Mouse (Mus musculus) midbrain, embryonic 12.5 days (tissue): ENCODE measurements around the gene 9130019O22Rik. TPM values are rescaled to one million over a fixed set of nuclear protein-coding genes. Genes with fewer than 3 reads are reported as not detected.

Experiments used
- polyA plus RNA-seq: library from polyadenylated mRNA; unstranded; fragments of >200 nt; fragmentation: Nextera tagmentation; extraction: Ambion mirVana; gene quantifications from 2 replicates; pipeline ENCODE4 v1.2.1, GENCODE M21; 2016

The 9130019O22Rik gene
- polyA plus RNA-seq, 1 experiment from 2014 or later, result 7.2 TPM

Other genes with a start within 250 kb of the 9130019O22Rik start
- 0.10 and 0.13 TPM in 2 replicates for gene Spn, start 249.3 kb downstream of the 9130019O22Rik start, polyA plus RNA-seq
- 98.9 and 103 TPM in 2 replicates for gene Cd2bp2, start 191.1 kb downstream of the 9130019O22Rik start, polyA plus RNA-seq
- gene Tbc1d10b, start 178.7 kb downstream of the 9130019O22Rik start, polyA plus RNA-seq, result 42.9 and 44.4 TPM in 2 replicates
- 12.6 and 13.1 TPM in 2 replicates for gene Mylpf, start 178.3 kb downstream of the 9130019O22Rik start, polyA plus RNA-seq
- gene Zfp553, start 154.1 kb downstream of the 9130019O22Rik start, polyA plus RNA-seq, result 79.4 and 82.0 TPM in 2 replicates
- 38.6 and 41.1 TPM in 2 replicates for gene Sept1, start 154.0 kb downstream of the 9130019O22Rik start, polyA plus RNA-seq
- 55.0 and 62.0 TPM in 2 replicates for gene Zfp771, start 142.9 kb downstream of the 9130019O22Rik start, polyA plus RNA-seq
- 165 and 174 TPM in 2 replicates for gene Dctpp1, start 126.5 kb downstream of the 9130019O22Rik start, polyA plus RNA-seq
- gene Sephs2, start 113.1 kb downstream of the 9130019O22Rik start, polyA plus RNA-seq, result 71.4 and 72.7 TPM in 2 replicates
- 0.46 and 0.52 TPM in 2 replicates for gene Itgal, start 90.9 kb downstream of the 9130019O22Rik start, polyA plus RNA-seq
- gene Zfp768, start 41.6 kb downstream of the 9130019O22Rik start, polyA plus RNA-seq, result 20.5 and 22.3 TPM in 2 replicates
- 9.0 and 10.2 TPM in 2 replicates for gene Zfp747, start 11.1 kb downstream of the 9130019O22Rik start, polyA plus RNA-seq
- gene E430018J23Rik, start 6.5 kb upstream of the 9130019O22Rik start, polyA plus RNA-seq, result 6.9 and 7.1 TPM in 2 replicates
- 6.7 and 6.8 TPM in 2 replicates for gene Zfp764, start 19.7 kb upstream of the 9130019O22Rik start, polyA plus RNA-seq
- 31.9 and 34.0 TPM in 2 replicates for gene Zfp688, start 34.9 kb upstream of the 9130019O22Rik start, polyA plus RNA-seq
- gene Zfp689, start 62.0 kb upstream of the 9130019O22Rik start, polyA plus RNA-seq, result 18.2 and 19.3 TPM in 2 replicates
- 63.1 and 69.2 TPM in 2 replicates for gene Prr14, start 72.4 kb upstream of the 9130019O22Rik start, polyA plus RNA-seq
- 13.9 and 14.2 TPM in 2 replicates for gene Fbrs, start 92.0 kb upstream of the 9130019O22Rik start, polyA plus RNA-seq
- gene Srcap, start 124.8 kb upstream of the 9130019O22Rik start, polyA plus RNA-seq, result 94.6 and 98.3 TPM in 2 replicates
- 19.4 and 20.1 TPM in 2 replicates for gene Gm42715, start 132.4 kb upstream of the 9130019O22Rik start, polyA plus RNA-seq
- gene Tmem265, start 174.2 kb upstream of the 9130019O22Rik start, polyA plus RNA-seq, result 3.5 and 6.3 TPM in 2 replicates
- gene Phkg2, start 186.2 kb upstream of the 9130019O22Rik start, polyA plus RNA-seq, result 53.6 and 54.1 TPM in 2 replicates
- gene Ccdc189, start 201.4 kb upstream of the 9130019O22Rik start, polyA plus RNA-seq, result 11.9 and 16.1 TPM in 2 replicates
- gene Rnf40, start 201.6 kb upstream of the 9130019O22Rik start, polyA plus RNA-seq, result 68.6 and 71.1 TPM in 2 replicates
- gene Zfp629, start 228.6 kb upstream of the 9130019O22Rik start, polyA plus RNA-seq, result 39.9 and 42.8 TPM in 2 replicates